Mouse (Mus musculus) forebrain, embryonic 12.5 days (tissue): ENCODE data around the gene Hist1h2ad. TPM values are rescaled to one million over a fixed set of nuclear protein-coding genes. Genes with fewer than 3 reads are reported as not detected.
"Not testable (repeated sequence)": the region's sequence is repeated elsewhere in the genome, so short reads cannot be mapped to it uniquely, and the experiment has no call there.

Experiments
- ATAC-seq: fragments of 200-750 bp; cut with Nextera tagmentation; 2 replicates; pipeline ENCODE4 v1.8.0; 2017; ENCODE audit warnings: moderate TSS enrichment; ENCODE audit not compliant: low FRiP score
- H3K27ac ChIP-seq: fragments of 300-500 bp; sonication (generic); 2 replicates; pipeline ENCODE4 v1.5.1; 2016; ENCODE audit warnings: mild to moderate bottlenecking
- H3K27me3 ChIP-seq: fragments of 300-500 bp; sonication (generic); 2 replicates; pipeline ENCODE4 v1.6.1; 2016; ENCODE audit warnings: mild to moderate bottlenecking
- H3K36me3 ChIP-seq: fragments of 300-500 bp; sonication (generic); replicated peaks from 2 replicates; pipeline ENCODE4 v1.6.1; 2016; ENCODE audit warnings: mild to moderate bottlenecking
- H3K4me1 ChIP-seq: fragments of 300-500 bp; sonication (generic); 2 replicates; pipeline ENCODE4 v1.6.1; 2016
- H3K4me2 ChIP-seq: fragments of 300-500 bp; sonication (generic); 2 replicates; pipeline ENCODE4 v1.6.1; 2016; ENCODE audit warnings: mild to moderate bottlenecking, moderate library complexity
- H3K4me3 ChIP-seq: fragments of 300-500 bp; sonication (generic); replicated peaks from 2 replicates; pipeline ENCODE4 v1.5.1; 2016; ENCODE audit warnings: mild to moderate bottlenecking
- H3K9ac ChIP-seq: fragments of 300-500 bp; sonication (generic); 2 replicates; pipeline ENCODE4 v1.6.1; 2016; ENCODE audit warnings: mild to moderate bottlenecking
- H3K9me3 ChIP-seq: fragments of 300-500 bp; sonication (generic); 2 replicates; pipeline ENCODE4 v1.6.1; 2016
- WGBS: fragments of 180-500 bp; shearing (Covaris S2); methylation state at CpG from one replicate; pipeline ENCODE4 v1.1.7; 2016; 5-methylcytosine and 5-hydroxymethylcytosine counted together
- polyA plus RNA-seq: library from polyadenylated mRNA; unstranded; fragments of >200 nt; fragmentation: Nextera tagmentation; extraction: Ambion mirVana; gene quantifications from 2 replicates; pipeline ENCODE4 v1.2.1, GENCODE M21; 2016

Hist1h2ad gene
- polyA plus RNA-seq, 1 experiment from 2014 or later = 1.3 TPM

DNA sequence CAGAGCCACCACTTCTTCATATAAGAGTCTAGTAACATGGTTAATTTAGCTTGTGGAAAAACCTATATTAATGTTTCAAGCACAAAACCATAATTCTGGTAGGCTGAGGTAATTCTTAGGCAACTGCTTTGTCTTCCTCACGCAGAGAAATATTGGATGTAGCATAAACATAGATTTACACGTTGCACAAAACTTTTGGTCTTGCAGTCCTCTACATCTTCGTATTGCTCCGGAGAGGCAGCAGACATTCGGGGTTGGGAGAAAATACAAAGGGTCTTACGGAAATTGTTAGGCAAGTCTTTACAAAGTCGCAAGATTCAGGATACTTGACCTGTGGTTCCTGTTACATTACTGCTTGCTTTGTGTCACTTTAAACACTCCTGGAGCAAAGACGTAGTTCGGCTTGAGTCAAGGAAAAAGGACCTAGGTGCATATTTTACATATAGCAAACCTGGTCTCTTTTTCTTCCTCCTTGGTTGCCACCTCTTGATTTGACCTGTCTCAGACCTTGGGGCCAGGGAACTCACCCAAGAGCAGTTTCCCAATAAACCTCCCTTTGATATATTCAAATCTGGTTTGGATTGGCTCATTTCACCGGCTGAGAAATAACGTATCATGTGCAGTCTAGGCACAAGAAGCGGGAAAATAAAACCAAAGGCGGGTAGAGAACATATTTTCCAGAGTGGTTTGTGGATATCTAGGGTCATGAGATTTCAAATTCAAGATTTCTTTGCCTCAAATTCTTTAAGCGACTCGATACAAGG lies 39.6 kb upstream of the Hist1h2ad start:
- Histone ChIP-seq H3K4me1 (peaks cover 30% of the 10 kb centered on the region), H3K4me2 (peak overlapping the region; percentile 58), H3K4me3 (peak overlapping the region; percentile 50), H3K9ac (peak overlapping the region; percentile 70), H3K27ac (peak overlapping the region; percentile 98), H3K36me3 (no peaks in the 10 kb centered on the region), H3K9me3 (no peaks in the 10 kb centered on the region), H3K27me3 (no peaks in the 10 kb centered on the region)
- 0% methylated on average over 15 of the region's 15 CpGs for WGBS
- 0 out of 2 replicates have a peak, but pooled peaks have one; percentile 1 for ATAC-seq

DNA sequence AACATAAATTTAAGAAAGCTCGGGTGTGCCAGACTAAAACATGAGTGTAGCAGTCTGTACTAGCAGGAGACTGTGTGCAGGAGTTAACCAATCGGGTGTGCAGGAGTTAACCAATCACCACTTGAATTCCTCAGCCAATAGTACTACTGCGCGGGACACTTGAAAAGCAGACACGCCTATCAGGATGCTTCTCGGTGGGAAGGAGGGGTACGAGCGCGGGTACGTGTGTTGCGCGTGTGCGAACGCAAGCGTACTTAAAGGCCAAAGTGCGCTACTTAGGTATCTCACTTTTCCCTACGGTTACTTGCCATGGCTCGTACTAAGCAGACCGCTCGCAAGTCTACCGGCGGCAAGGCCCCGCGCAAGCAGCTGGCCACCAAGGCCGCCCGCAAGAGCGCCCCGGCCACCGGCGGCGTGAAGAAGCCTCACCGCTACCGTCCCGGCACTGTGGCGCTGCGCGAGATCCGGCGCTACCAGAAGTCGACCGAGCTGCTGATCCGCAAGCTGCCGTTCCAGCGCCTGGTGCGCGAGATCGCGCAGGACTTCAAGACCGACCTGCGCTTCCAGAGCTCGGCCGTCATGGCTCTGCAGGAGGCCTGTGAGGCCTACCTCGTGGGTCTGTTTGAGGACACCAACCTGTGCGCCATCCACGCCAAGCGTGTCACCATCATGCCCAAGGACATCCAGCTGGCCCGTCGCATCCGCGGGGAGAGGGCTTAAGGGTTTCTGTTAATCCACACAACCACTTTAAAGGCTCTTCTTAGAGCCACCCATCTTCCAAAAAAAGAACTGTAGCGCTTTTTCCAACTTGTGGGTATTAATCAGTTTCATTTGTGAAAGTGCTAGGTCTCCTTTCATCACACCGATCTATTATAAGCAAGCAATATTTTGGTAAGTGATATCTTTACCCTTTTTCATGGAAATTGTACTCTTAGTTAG lies 38.8 kb upstream of the Hist1h2ad start, which contains the start of gene Hist1h3g:
TSS of gene Hist1h3g (plus strand) at position 286 of the 939 bp plus-strand sequence.
- peak; percentile 90 for ATAC-seq
- peaks cover 30% of the 10 kb centered on the region for H3K4me1 ChIP-seq
- H3K4me2 ChIP-seq = peak within 1 kb of the TSS; percentile 58
- H3K9ac ChIP-seq = peak within 1 kb of the TSS; percentile 70
- peak within 1 kb of the TSS; percentile 98 for H3K27ac ChIP-seq
- peak within 1 kb of the TSS; percentile 50 for H3K4me3 ChIP-seq
- WGBS = under 1% methylated on average over 48 of the region's 62 CpGs
- not testable (repeated sequence) for H3K27me3 ChIP-seq, H3K36me3 ChIP-seq, H3K9me3 ChIP-seq

DNA sequence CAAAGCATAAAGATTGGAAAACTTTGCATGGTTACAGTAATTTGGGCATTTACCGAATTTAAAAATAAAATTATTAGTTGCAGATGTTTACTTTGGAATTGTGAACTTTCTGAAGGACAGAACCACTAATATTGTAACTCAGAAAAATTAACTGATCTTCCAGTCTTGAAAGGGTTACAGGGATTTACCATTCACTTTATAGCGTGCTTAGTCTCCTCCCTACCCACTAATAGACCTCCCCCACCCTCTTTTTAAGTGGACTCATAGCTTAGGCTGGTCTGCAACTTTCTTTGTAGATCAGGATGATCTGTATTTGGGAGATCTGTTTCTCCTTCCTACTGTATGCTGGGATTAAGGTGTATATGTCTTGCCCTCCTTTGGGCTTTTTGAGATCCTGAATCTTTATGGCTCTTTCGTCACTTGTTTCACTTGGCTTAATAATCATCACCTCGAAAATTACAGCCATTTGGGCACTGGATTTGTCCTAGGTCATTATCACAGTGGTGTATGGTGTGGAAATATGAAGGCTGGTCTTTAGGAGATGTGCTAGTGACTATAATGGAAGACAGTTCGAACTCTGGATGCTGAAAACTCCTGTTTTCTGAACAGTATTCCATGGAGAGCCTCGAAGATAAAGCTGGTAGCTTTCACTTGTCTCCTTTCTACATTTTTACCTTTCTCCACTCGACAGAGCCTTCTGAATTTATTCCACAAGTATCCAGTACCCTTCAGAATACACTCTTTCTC lies 37.9 kb upstream of the Hist1h2ad start:
- peak overlapping the region; percentile 77 for H3K27ac ChIP-seq
- peaks cover 30% of the 10 kb centered on the region for H3K4me1 ChIP-seq
- no peaks in the 10 kb centered on the region for H3K9me3 ChIP-seq
- no peaks in the 10 kb centered on the region for H3K27me3 ChIP-seq
- ATAC-seq = no peak
- H3K9ac ChIP-seq = peak overlapping the region; percentile 63
- no peaks in the 10 kb centered on the region for H3K36me3 ChIP-seq
- peak overlapping the region; percentile 58 for H3K4me2 ChIP-seq
- H3K4me3 ChIP-seq = peak overlapping the region; percentile 50
- WGBS = 20% methylated on average over 7 of the region's 7 CpGs

DNA sequence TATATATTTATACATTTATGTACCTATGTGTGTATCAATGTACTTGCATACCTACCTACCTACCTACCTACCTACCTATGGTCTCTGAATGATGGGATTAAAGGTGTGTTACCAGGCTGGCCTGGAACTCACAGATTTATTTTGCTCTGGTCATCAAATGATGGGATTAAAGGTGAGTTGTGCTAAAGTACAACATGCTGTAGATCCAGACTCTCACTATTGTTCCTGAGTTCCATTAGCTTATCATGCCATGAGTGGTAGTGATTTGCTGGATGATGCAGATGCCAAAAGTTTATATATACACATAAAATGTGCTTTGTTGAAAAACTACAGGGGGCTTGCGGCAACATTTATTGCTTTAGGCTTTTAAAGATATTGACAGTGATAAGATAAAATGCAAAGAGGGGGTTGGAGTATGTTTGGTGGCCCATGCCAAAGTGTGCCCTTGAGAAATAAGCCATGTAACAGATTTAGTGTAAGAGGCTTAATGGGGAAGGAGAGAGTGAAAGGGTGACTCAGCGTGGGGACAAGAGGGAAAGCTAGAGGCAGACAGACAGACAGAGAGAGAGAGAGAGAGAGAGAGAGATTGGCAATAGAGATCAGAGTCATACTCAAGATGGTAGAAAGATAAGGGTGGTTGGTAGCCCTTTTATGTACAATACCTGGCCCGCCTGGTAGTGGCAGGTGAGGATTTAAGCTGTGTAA lies 37.0 kb upstream of the Hist1h2ad start:
- Histone ChIP-seq H3K4me3 (peak overlapping the region; percentile 50), H3K27ac (0 out of 2 replicates have a peak overlapping the region, but pooled peaks have one; percentile 58), H3K9me3 (no peaks in the 10 kb centered on the region), H3K4me1 (peaks cover 31% of the 10 kb centered on the region), H3K4me2 (peak overlapping the region; percentile 58), H3K36me3 (no peaks in the 10 kb centered on the region), H3K27me3 (no peaks in the 10 kb centered on the region), H3K9ac (peak overlapping the region; percentile 63; the same call in 1 of the 2 replicates)
- no peak for ATAC-seq
- 77% methylated on average over 3 of the region's 3 CpGs for WGBS

DNA sequence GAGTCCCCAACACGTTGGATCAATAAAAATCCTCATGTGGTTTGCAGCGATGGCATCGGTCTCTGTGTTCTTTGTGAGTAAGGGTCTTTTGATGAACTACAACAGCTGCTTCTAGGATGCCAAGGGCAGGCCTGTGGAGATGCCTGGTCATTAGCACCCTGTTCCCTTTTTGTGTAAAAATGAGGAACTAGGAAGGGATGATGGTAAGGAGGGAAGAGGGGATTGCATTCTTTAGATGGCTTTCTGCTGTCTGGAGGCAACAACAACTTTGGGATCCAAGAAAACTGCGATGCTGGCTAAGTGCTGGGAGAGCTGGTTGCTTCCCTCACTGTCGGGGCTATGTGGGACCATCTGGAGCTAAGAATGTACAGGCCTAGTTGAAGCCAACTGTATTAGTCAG lies 35.9 kb upstream of the Hist1h2ad start:
- H3K4me1 ChIP-seq = peaks cover 27% of the 10 kb centered on the region
- 81% methylated on average over 5 of the region's 5 CpGs for WGBS
- no peak for ATAC-seq
- H3K9ac ChIP-seq = no peak overlapping the region
- H3K4me3 ChIP-seq = no peak overlapping the region
- no peak overlapping the region for H3K4me2 ChIP-seq
- H3K9me3 ChIP-seq = no peaks in the 10 kb centered on the region
- H3K27ac ChIP-seq = 0 out of 2 replicates have a peak overlapping the region, but pooled peaks have one; percentile 19
- H3K27me3 ChIP-seq = no peaks in the 10 kb centered on the region
- H3K36me3 ChIP-seq = no peaks in the 10 kb centered on the region

DNA sequence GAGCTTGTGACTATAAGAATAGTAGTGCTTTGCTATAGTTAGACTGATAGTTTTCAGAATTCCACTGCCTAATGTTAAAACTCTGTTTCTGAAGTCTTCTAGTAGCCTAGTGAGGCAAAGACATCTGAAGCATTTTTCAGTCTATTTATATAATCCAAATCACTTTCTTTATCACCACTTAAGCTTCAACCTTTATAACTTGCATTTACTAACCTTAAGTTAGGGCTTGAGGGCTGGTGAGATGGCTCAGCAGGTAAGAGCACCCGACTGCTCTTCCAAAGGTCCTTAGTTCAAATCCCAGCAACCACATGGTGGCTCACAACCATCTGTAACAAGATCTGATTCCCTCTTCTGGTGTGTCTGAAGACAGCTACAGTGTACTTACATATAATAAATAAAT lies 34.4 kb upstream of the Hist1h2ad start:
- H3K36me3 ChIP-seq, ATAC-seq, H3K4me2 ChIP-seq, H3K27ac ChIP-seq, H3K9me3 ChIP-seq, H3K4me3 ChIP-seq, H3K9ac ChIP-seq, H3K27me3 ChIP-seq: not testable (repeated sequence)
- peaks cover 21% of the 10 kb centered on the region for H3K4me1 ChIP-seq
- WGBS = 70% methylated on average over 1 of the region's 1 CpGs

DNA sequence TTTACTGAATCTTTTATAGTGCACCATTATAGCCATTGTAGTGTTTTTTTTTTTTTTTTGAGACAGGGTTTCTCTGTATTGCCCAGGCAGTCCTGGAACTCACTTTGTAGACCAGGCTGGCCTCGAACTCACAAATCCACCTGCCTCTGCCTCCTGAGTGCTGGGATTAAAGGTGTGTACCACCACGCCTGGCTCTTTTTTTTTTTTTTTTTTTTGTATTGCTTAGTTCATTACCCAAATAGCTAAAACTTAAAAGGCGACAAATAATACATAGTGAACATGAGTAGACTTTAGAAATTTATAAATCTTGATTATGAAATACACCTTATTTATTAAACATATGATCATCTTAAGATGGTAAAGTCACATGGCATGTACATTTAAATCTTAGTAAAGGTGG lies 32.7 kb upstream of the Hist1h2ad start:
- no peak overlapping the region for H3K9ac ChIP-seq
- no peaks in the 10 kb centered on the region for H3K9me3 ChIP-seq
- H3K27ac ChIP-seq = no peak overlapping the region
- peaks cover 19% of the 10 kb centered on the region; the same call in 1 of the 2 replicates for H3K4me1 ChIP-seq
- ATAC-seq = no peak
- H3K4me3 ChIP-seq = no peak overlapping the region
- no peaks in the 10 kb centered on the region for H3K27me3 ChIP-seq
- no peaks in the 10 kb centered on the region for H3K36me3 ChIP-seq
- 83% methylated on average over 3 of the region's 3 CpGs for WGBS
- H3K4me2 ChIP-seq = no peak overlapping the region

DNA sequence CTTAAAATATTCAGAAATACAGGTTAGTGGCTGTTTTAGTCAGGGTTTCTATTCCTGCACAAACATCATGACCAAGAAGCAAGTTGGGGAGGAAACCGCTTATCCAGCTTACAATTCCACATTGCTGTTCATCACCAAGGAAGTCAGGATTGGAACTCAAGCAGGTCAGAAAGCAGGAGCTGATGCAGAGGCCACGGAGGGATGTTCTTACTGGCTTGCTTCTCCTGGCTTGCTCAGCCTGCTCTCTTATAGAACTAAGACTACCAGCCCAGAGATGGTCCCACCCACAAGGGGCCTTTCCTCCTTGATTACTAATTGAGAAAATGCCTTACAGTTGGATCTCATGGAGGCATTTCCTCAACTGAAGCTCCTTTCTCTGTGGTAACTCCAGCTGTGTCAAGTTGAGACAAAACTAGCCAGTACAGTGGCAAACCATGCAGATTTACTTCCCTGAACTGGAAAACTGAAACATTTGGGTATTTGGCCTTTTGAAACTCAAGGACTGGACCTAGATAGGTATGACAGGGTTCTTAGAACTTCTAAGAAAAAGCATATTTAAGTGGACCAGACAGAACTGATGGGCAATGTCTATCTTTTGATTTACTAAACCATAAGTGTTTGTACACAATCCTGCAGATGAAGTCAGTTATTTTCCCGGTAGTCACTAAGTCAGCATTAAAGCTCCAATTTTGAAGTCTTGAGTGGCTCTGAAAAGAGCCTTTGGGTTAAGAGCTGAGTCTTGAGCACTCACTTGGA lies 31.8 kb upstream of the Hist1h2ad start:
- H3K4me3 ChIP-seq = peak overlapping the region; percentile 45
- not testable (repeated sequence) for ATAC-seq, H3K9me3 ChIP-seq, H3K27me3 ChIP-seq, H3K36me3 ChIP-seq
- H3K4me1 ChIP-seq = peaks cover 12% of the 10 kb centered on the region; the same call in 1 of the 2 replicates
- peak overlapping the region; percentile 61 for H3K9ac ChIP-seq
- peak overlapping the region; percentile 62 for H3K4me2 ChIP-seq
- H3K27ac ChIP-seq = peak overlapping the region; percentile 91
- 5% methylated on average over 3 of the region's 3 CpGs for WGBS

DNA sequence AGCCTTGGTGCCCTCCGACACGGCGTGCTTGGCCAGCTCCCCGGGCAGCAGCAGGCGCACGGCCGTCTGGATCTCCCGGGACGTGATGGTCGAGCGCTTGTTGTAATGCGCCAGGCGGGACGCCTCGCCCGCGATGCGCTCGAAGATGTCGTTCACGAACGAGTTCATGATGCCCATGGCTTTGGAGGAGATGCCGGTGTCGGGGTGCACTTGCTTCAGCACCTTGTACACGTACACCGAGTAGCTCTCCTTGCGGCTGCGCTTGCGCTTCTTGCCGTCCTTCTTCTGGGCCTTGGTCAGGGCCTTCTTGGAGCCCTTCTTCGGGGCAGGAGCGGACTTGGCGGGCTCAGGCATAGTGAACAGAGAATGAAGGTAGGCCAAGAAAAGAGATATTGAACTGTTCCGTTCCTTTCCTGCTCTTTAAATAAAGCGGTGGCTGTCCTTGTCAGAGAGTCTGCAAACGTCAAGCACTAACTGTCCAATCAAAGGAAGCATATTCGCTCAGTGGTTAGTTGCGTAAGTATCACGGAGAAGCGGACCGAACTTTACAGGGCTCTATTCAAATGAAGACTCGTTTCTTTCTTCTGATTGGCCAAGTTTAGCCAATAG lies 31.1 kb upstream of the Hist1h2ad start, which contains the start of gene Hist1h2bh:
TSS of gene Hist1h2bh (minus strand) at position 394 of the 609 bp plus-strand sequence.
- H3K4me2 ChIP-seq = peak within 1 kb of the TSS; percentile 62
- H3K9me3 ChIP-seq, H3K27me3 ChIP-seq, H3K36me3 ChIP-seq: not testable (repeated sequence)
- peak; percentile 92 for ATAC-seq
- peak within 1 kb of the TSS; percentile 47 for H3K4me3 ChIP-seq
- H3K4me1 ChIP-seq = peaks cover 10% of the 10 kb centered on the region; the same call in 1 of the 2 replicates
- WGBS = under 1% methylated on average over 42 of the region's 42 CpGs
- H3K27ac ChIP-seq = peak within 1 kb of the TSS; percentile 92
- H3K9ac ChIP-seq = peak within 1 kb of the TSS; percentile 61

DNA sequence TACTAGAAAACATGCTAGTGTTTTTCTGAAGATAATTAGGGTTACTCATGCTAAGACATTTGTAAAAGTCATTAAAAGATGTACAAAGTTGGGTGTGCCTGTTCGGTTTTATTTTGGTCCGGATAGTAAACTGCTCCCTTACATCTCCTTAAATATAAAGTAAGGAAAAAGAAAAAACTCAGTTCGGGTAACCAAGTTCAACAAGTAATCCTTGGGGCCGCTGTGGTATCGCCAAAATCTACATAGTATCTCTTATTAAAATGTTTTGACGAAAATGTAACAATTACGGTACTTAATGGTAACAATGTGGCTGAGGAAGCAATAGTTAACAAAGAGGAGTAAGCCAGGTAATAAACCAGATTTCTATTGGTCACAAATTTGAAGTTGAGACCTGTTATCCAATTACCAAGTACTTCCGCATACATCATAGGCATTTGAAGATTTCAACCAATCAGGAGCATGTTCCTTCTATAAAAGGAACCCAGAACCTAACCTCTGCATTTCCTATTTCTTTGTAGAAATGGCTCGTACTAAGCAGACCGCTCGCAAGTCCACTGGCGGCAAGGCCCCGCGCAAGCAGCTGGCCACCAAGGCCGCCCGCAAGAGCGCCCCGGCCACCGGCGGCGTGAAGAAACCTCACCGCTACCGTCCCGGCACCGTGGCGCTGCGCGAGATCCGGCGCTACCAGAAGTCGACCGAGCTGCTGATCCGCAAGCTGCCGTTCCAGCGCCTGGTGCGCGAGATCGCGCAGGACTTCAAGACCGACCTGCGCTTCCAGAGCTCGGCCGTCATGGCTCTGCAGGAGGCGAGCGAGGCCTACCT lies 30.0 kb upstream of the Hist1h2ad start, which contains the start of gene Hist1h3f:
TSS of gene Hist1h3f (plus strand) at position 88 of the 822 bp plus-strand sequence.
- H3K36me3 ChIP-seq = no peaks in the 10 kb centered on the region
- peak within 1 kb of the TSS; percentile 94 for H3K27ac ChIP-seq
- H3K4me1 ChIP-seq = peaks cover 10% of the 10 kb centered on the region; the same call in 1 of the 2 replicates
- H3K9ac ChIP-seq = peak within 1 kb of the TSS; percentile 61
- H3K27me3 ChIP-seq = no peaks in the 10 kb centered on the region
- ATAC-seq = peak; percentile 95
- peak within 1 kb of the TSS; percentile 62 for H3K4me2 ChIP-seq
- H3K9me3 ChIP-seq = no peaks in the 10 kb centered on the region
- H3K4me3 ChIP-seq = peak within 1 kb of the TSS; percentile 47
- under 1% methylated on average over 25 of the region's 45 CpGs for WGBS
